Mouse (Mus musculus): ENCODE measurements around the gene Ubash3b. TPM values are rescaled to one million over a fixed set of nuclear protein-coding genes. Genes with fewer than 3 reads are reported as not detected.

Ubash3b gene
- polyA plus RNA-seq (2015; fragmentation: Nextera tagmentation; extraction: Ambion mirVana): 6.8 and 7.5 TPM in 2 replicates

GRCm38 (mm10) chr9:41161413-41161812, at the start of gene Ubash3b:
Gene Ubash3b, minus strand, starts transcription at chr9:41161697.
- H3K4me3 ChIP-seq (ENCODE audit: low read length): no peak within 1 kb of the TSS
- no peak within 1 kb of the TSS for H3K27ac ChIP-seq (ENCODE audit: low read length)
- H3K9me3 ChIP-seq (ENCODE audit: low read length): no peaks in the 10 kb centered on the region
- no peak within 1 kb of the TSS for H3K4me2 ChIP-seq (replicated peaks; ENCODE audit: low read depth, low read length)
- H3K9ac ChIP-seq (replicated peaks; ENCODE audit: low read length): no peak within 1 kb of the TSS
- 77% methylated on average over 6 of the region's 6 CpGs for WGBS
- no peak for ATAC-seq (ENCODE audit: low FRiP score, low TSS enrichment)
- 0 out of 2 replicates have a peak, but pooled peaks cover 5% of the 10 kb centered on the region for H3K27me3 ChIP-seq (ENCODE audit: insufficient read depth, low read length)
- H3K36me3 ChIP-seq (ENCODE audit: insufficient read depth, low read length): no peaks in the 10 kb centered on the region
- H3K4me1 ChIP-seq (ENCODE audit: insufficient read depth, low read length): peaks cover 5% of the 10 kb centered on the region

GRCm38 (mm10) chr9:41207130-41208104, 45.9 kb upstream of the Ubash3b start:
- WGBS: 5% methylated on average over 28 of the region's 28 CpGs
- Histone ChIP-seq H3K4me3 (ENCODE audit: low read length) (peak overlapping the region; percentile 45), H3K9me3 (ENCODE audit: low read length) (no peaks in the 10 kb centered on the region), H3K36me3 (ENCODE audit: insufficient read depth, low read length) (no peaks in the 10 kb centered on the region), H3K4me2 (replicated peaks; ENCODE audit: low read depth, low read length) (peak overlapping the region; percentile 54), H3K4me1 (ENCODE audit: insufficient read depth, low read length) (peaks cover 8% of the 10 kb centered on the region), H3K9ac (replicated peaks; ENCODE audit: low read length) (peak overlapping the region; percentile 59), H3K27ac (ENCODE audit: low read length) (peak overlapping the region; percentile 93), H3K27me3 (ENCODE audit: insufficient read depth, low read length) (no peaks in the 10 kb centered on the region)
- ATAC-seq (ENCODE audit: low FRiP score, low TSS enrichment): peak; percentile 94

GRCm38 (mm10) chr9:41206717-41207116, 45.2 kb upstream of the Ubash3b start:
- Histone ChIP-seq H3K4me2 (replicated peaks; ENCODE audit: low read depth, low read length) (no peak overlapping the region), H3K36me3 (ENCODE audit: insufficient read depth, low read length) (no peaks in the 10 kb centered on the region), H3K4me3 (ENCODE audit: low read length) (no peak overlapping the region), H3K9ac (replicated peaks; ENCODE audit: low read length) (peak overlapping the region; percentile 52; the same call in 1 of the 2 replicates), H3K9me3 (ENCODE audit: low read length) (no peaks in the 10 kb centered on the region), H3K27ac (ENCODE audit: low read length) (no peak overlapping the region; the same call in 1 of the 2 replicates), H3K4me1 (ENCODE audit: insufficient read depth, low read length) (peaks cover 1% of the 10 kb centered on the region), H3K27me3 (ENCODE audit: insufficient read depth, low read length) (no peaks in the 10 kb centered on the region)
- 0 out of 2 replicates have a peak, but pooled peaks have one; percentile 4 for ATAC-seq (ENCODE audit: low FRiP score, low TSS enrichment)
- WGBS: 75% methylated on average over 12 of the region's 12 CpGs

GRCm38 (mm10) chr9:41205267-41205666, 43.8 kb upstream of the Ubash3b start:
- WGBS: 73% methylated on average over 3 of the region's 3 CpGs
- H3K27me3 ChIP-seq (ENCODE audit: insufficient read depth, low read length): no peaks in the 10 kb centered on the region
- H3K36me3 ChIP-seq (ENCODE audit: insufficient read depth, low read length): no peaks in the 10 kb centered on the region
- no peaks in the 10 kb centered on the region for H3K9me3 ChIP-seq (ENCODE audit: low read length)
- H3K9ac ChIP-seq (replicated peaks; ENCODE audit: low read length): no peak overlapping the region
- H3K27ac ChIP-seq (ENCODE audit: low read length): no peak overlapping the region
- H3K4me1 ChIP-seq (ENCODE audit: insufficient read depth, low read length): no peaks in the 10 kb centered on the region
- H3K4me3 ChIP-seq (ENCODE audit: low read length): no peak overlapping the region
- H3K4me2 ChIP-seq (replicated peaks; ENCODE audit: low read depth, low read length): no peak overlapping the region
- no peak for ATAC-seq (ENCODE audit: low FRiP score, low TSS enrichment)

- ATAC-seq (ENCODE audit: low FRiP score, low TSS enrichment): 0 out of 2 replicates have a peak, but pooled peaks have one; percentile 46
- Histone ChIP-seq H3K27me3 (ENCODE audit: insufficient read depth, low read length) (no peaks in the 10 kb centered on the region), H3K4me3 (ENCODE audit: low read length) (no peak overlapping the region), H3K27ac (ENCODE audit: low read length) (no peak overlapping the region), H3K4me2 (replicated peaks; ENCODE audit: low read depth, low read length) (no peak overlapping the region), H3K9ac (replicated peaks; ENCODE audit: low read length) (no peak overlapping the region), H3K9me3 (ENCODE audit: low read length) (no peaks in the 10 kb centered on the region), H3K36me3 (ENCODE audit: insufficient read depth, low read length) (no peaks in the 10 kb centered on the region), H3K4me1 (ENCODE audit: insufficient read depth, low read length) (peaks cover 6% of the 10 kb centered on the region)
- WGBS: 66% methylated on average over 22 of the region's 22 CpGs
Observed at GRCm38 (mm10) chr9:41199456-41200252, 38.2 kb upstream of the Ubash3b start.

- Histone ChIP-seq H3K27me3 (ENCODE audit: insufficient read depth, low read length) (no peaks in the 10 kb centered on the region), H3K9me3 (ENCODE audit: low read length) (no peaks in the 10 kb centered on the region), H3K36me3 (ENCODE audit: insufficient read depth, low read length) (no peaks in the 10 kb centered on the region), H3K4me1 (ENCODE audit: insufficient read depth, low read length) (peaks cover 6% of the 10 kb centered on the region), H3K4me2 (replicated peaks; ENCODE audit: low read depth, low read length) (no peak overlapping the region), H3K4me3 (ENCODE audit: low read length) (no peak overlapping the region), H3K9ac (replicated peaks; ENCODE audit: low read length) (no peak overlapping the region), H3K27ac (ENCODE audit: low read length) (no peak overlapping the region)
- WGBS: 72% methylated on average over 12 of the region's 12 CpGs
- ATAC-seq (ENCODE audit: low FRiP score, low TSS enrichment): no peak
Observed at GRCm38 (mm10) chr9:41198501-41199265, 37.2 kb upstream of the Ubash3b start.

GRCm38 (mm10) chr9:41195742-41196311, 34.3 kb upstream of the Ubash3b start:
- Histone ChIP-seq H3K4me1 (ENCODE audit: insufficient read depth, low read length) (peaks cover 6% of the 10 kb centered on the region), H3K36me3 (ENCODE audit: insufficient read depth, low read length) (no peaks in the 10 kb centered on the region), H3K4me3 (ENCODE audit: low read length) (no peak overlapping the region), H3K9ac (replicated peaks; ENCODE audit: low read length) (no peak overlapping the region), H3K4me2 (replicated peaks; ENCODE audit: low read depth, low read length) (no peak overlapping the region), H3K9me3 (ENCODE audit: low read length) (no peaks in the 10 kb centered on the region), H3K27ac (ENCODE audit: low read length) (no peak overlapping the region), H3K27me3 (ENCODE audit: insufficient read depth, low read length) (no peaks in the 10 kb centered on the region)
- 71% methylated on average over 10 of the region's 10 CpGs for WGBS
- no peak for ATAC-seq (ENCODE audit: low FRiP score, low TSS enrichment)

GRCm38 (mm10) chr9:41191651-41192210, 30.2 kb upstream of the Ubash3b start:
- H3K27me3 ChIP-seq (ENCODE audit: insufficient read depth, low read length): no peaks in the 10 kb centered on the region
- no peak for ATAC-seq (ENCODE audit: low FRiP score, low TSS enrichment)
- no peak overlapping the region for H3K4me3 ChIP-seq (ENCODE audit: low read length)
- no peak overlapping the region for H3K4me2 ChIP-seq (replicated peaks; ENCODE audit: low read depth, low read length)
- no peak overlapping the region for H3K27ac ChIP-seq (ENCODE audit: low read length)
- H3K9me3 ChIP-seq (ENCODE audit: low read length): no peaks in the 10 kb centered on the region
- H3K4me1 ChIP-seq (ENCODE audit: insufficient read depth, low read length): no peaks in the 10 kb centered on the region
- WGBS: 70% methylated on average over 9 of the region's 9 CpGs
- no peaks in the 10 kb centered on the region for H3K36me3 ChIP-seq (ENCODE audit: insufficient read depth, low read length)
- H3K9ac ChIP-seq (replicated peaks; ENCODE audit: low read length): no peak overlapping the region

Data from kidney, embryonic 16.5 days (tissue).